Mouse (Mus musculus) stomach, embryonic 14.5 days (tissue): ENCODE results near the gene Lrrc61. TPM values are rescaled to one million over a fixed set of nuclear protein-coding genes. Genes with fewer than 3 reads are reported as not detected.

ENCODE experiments used
- ATAC-seq: fragments of 200-750 bp; cut with Nextera tagmentation; 2 replicates; pipeline ENCODE4 v1.8.0; 2017; ENCODE audit warnings: low read depth, moderate TSS enrichment; ENCODE audit not compliant: insufficient number of reproducible peaks, insufficient read depth, low FRiP score
- H3K27ac ChIP-seq: fragments of 300-500 bp; sonication (generic); 2 replicates; pipeline ENCODE4 v1.5.1; 2014; ENCODE audit warnings: mild to moderate bottlenecking, low read length, moderate library complexity, mixed read lengths
- H3K27me3 ChIP-seq: fragments of 300-500 bp; sonication (generic); 2 replicates; pipeline ENCODE4 v1.6.1; 2014; ENCODE audit warnings: low read length, control low read depth, mixed read lengths; ENCODE audit not compliant: control insufficient read depth, insufficient read depth
- H3K36me3 ChIP-seq: fragments of 300-500 bp; sonication (generic); 2 replicates; pipeline ENCODE4 v1.6.1; 2014; ENCODE audit warnings: mild to moderate bottlenecking, control low read depth, low read length, moderate library complexity, mixed read lengths; ENCODE audit not compliant: control insufficient read depth, insufficient read depth
- H3K4me1 ChIP-seq: fragments of 300-500 bp; sonication (generic); 2 replicates; pipeline ENCODE4 v1.6.1; 2014; ENCODE audit warnings: low read length, control low read depth, mixed read lengths; ENCODE audit not compliant: control insufficient read depth, insufficient read depth
- H3K4me2 ChIP-seq: fragments of 300-500 bp; sonication (generic); replicated peaks from 2 replicates; pipeline ENCODE4 v1.6.1; 2014; ENCODE audit warnings: low read depth, low read length, control low read depth
- H3K4me3 ChIP-seq: fragments of 300-500 bp; sonication (generic); 2 replicates; pipeline ENCODE4 v1.5.1; 2014; ENCODE audit warnings: low read depth, low read length, control low read depth
- H3K9ac ChIP-seq: fragments of 300-500 bp; sonication (generic); replicated peaks from 2 replicates; pipeline ENCODE4 v1.6.1; 2014; ENCODE audit warnings: low read depth, mild to moderate bottlenecking, control low read depth, low read length, moderate library complexity, mixed read lengths
- H3K9me3 ChIP-seq: fragments of 300-500 bp; sonication (generic); 2 replicates; pipeline ENCODE4 v1.6.1; 2016; ENCODE audit warnings: low read depth, low read length, control low read depth; ENCODE audit not compliant: control insufficient read depth
- whole genome bisulfite sequencing: fragments of 180-500 bp; shearing (Covaris S2); extraction: QIAGEN DNeasy Blood & Tissue Kit; methylation state at CpG from one replicate; pipeline ENCODE4 v1.1.7; 2014; 5-methylcytosine and 5-hydroxymethylcytosine counted together
- polyA plus RNA-seq: library from polyadenylated mRNA; unstranded; fragments of >200 nt; fragmentation: Nextera tagmentation; extraction: Ambion mirVana; gene quantifications from 2 replicates; pipeline ENCODE4 v1.2.1, GENCODE M21; 2014

The Lrrc61 gene
- polyA plus RNA-seq, 1 experiment from 2014 or later = 4.6 TPM

GRCm38 (mm10) chr6:48530862-48531261, 23.7 kb upstream of the Lrrc61 start:
- Histone ChIP-seq H3K4me3 (no peak overlapping the region), H3K36me3 (no peaks in the 10 kb centered on the region; the same call in 1 of the 2 replicates), H3K27me3 (no peaks in the 10 kb centered on the region), H3K9ac (no peak overlapping the region), H3K4me2 (no peak overlapping the region), H3K4me1 (no peaks in the 10 kb centered on the region), H3K9me3 (no peaks in the 10 kb centered on the region), H3K27ac (no peak overlapping the region)
- ATAC-seq = no peak
- 51% methylated on average over 2 of the region's 2 CpGs for WGBS

- Histone ChIP-seq H3K4me1 (peaks cover 3% of the 10 kb centered on the region; the same call in 1 of the 2 replicates), H3K27ac (no peak overlapping the region), H3K9me3 (no peaks in the 10 kb centered on the region), H3K9ac (no peak overlapping the region), H3K27me3 (no peaks in the 10 kb centered on the region), H3K4me2 (no peak overlapping the region), H3K4me3 (no peak overlapping the region), H3K36me3 (no peaks in the 10 kb centered on the region; the same call in 1 of the 2 replicates)
- ATAC-seq = no peak
- WGBS = 73% methylated on average over 2 of the region's 2 CpGs
These were observed 21.1 kb upstream of the Lrrc61 start for GRCm38 (mm10) chr6:48533475-48533874.

GRCm38 (mm10) chr6:48534913-48535312, 19.7 kb upstream of the Lrrc61 start:
- WGBS = 83% methylated on average over 8 of the region's 8 CpGs

GRCm38 (mm10) chr6:48536091-48536490, 18.5 kb upstream of the Lrrc61 start:
- H3K4me1 ChIP-seq = peaks cover 3% of the 10 kb centered on the region; the same call in 1 of the 2 replicates
- no peaks in the 10 kb centered on the region; the same call in 1 of the 2 replicates for H3K36me3 ChIP-seq
- no peaks in the 10 kb centered on the region for H3K27me3 ChIP-seq
- H3K4me2 ChIP-seq = no peak overlapping the region
- H3K27ac ChIP-seq = no peak overlapping the region
- ATAC-seq = no peak
- no peak overlapping the region for H3K9ac ChIP-seq
- H3K9me3 ChIP-seq = no peaks in the 10 kb centered on the region
- H3K4me3 ChIP-seq = no peak overlapping the region
- 65% methylated on average over 4 of the region's 4 CpGs for WGBS

More at GRCm38 (mm10) chr6:48534913-48535312, 19.7 kb upstream of the Lrrc61 start:
- no peak for ATAC-seq
- Histone ChIP-seq H3K4me3 (no peak overlapping the region), H3K36me3 (no peaks in the 10 kb centered on the region; the same call in 1 of the 2 replicates), H3K27me3 (no peaks in the 10 kb centered on the region), H3K4me2 (no peak overlapping the region), H3K27ac (no peak overlapping the region), H3K4me1 (peaks cover 3% of the 10 kb centered on the region; the same call in 1 of the 2 replicates), H3K9ac (no peak overlapping the region), H3K9me3 (no peaks in the 10 kb centered on the region)

GRCm38 (mm10) chr6:48537105-48537954, 17.3 kb upstream of the Lrrc61 start, which contains the start of gene Atp6v0e2:
Gene Atp6v0e2, plus strand, starts transcription at chr6:48537615.
- ATAC-seq = peak; percentile 79; the same call in 1 of the 2 replicates
- Histone ChIP-seq H3K27me3 (no peaks in the 10 kb centered on the region), H3K9ac (peak within 1 kb of the TSS; percentile 21; the same call in 1 of the 2 replicates), H3K36me3 (no peaks in the 10 kb centered on the region; the same call in 1 of the 2 replicates), H3K4me2 (peak within 1 kb of the TSS; percentile 57), H3K27ac (no peak within 1 kb of the TSS), H3K9me3 (no peaks in the 10 kb centered on the region), H3K4me3 (peak within 1 kb of the TSS; percentile 32), H3K4me1 (peaks cover 10% of the 10 kb centered on the region; the same call in 1 of the 2 replicates)
- WGBS = 5% methylated on average over 38 of the region's 38 CpGs

GRCm38 (mm10) chr6:48538841-48539737, 15.5 kb upstream of the Lrrc61 start:
- Histone ChIP-seq H3K4me1 (peaks cover 10% of the 10 kb centered on the region; the same call in 1 of the 2 replicates), H3K27me3 (no peaks in the 10 kb centered on the region), H3K4me2 (no peak overlapping the region), H3K36me3 (no peaks in the 10 kb centered on the region), H3K27ac (no peak overlapping the region), H3K9ac (no peak overlapping the region), H3K9me3 (no peaks in the 10 kb centered on the region), H3K4me3 (no peak overlapping the region)
- no peak for ATAC-seq
- 73% methylated on average over 5 of the region's 5 CpGs for WGBS

- Histone ChIP-seq H3K27me3 (no peaks in the 10 kb centered on the region), H3K4me2 (no peak overlapping the region), H3K9ac (no peak overlapping the region), H3K36me3 (no peaks in the 10 kb centered on the region), H3K9me3 (no peaks in the 10 kb centered on the region), H3K4me3 (no peak overlapping the region), H3K4me1 (peaks cover 10% of the 10 kb centered on the region; the same call in 1 of the 2 replicates), H3K27ac (no peak overlapping the region)
- 68% methylated on average over 5 of the region's 5 CpGs for WGBS
- ATAC-seq = no peak
These were observed 14.7 kb upstream of the Lrrc61 start for GRCm38 (mm10) chr6:48539860-48540259.

GRCm38 (mm10) chr6:48540721-48541120, 13.9 kb upstream of the Lrrc61 start:
- no peak overlapping the region for H3K4me2 ChIP-seq
- no peak overlapping the region for H3K27ac ChIP-seq
- H3K36me3 ChIP-seq = no peaks in the 10 kb centered on the region
- no peak overlapping the region for H3K4me3 ChIP-seq
- H3K27me3 ChIP-seq = no peaks in the 10 kb centered on the region
- ATAC-seq = no peak
- 34% methylated on average over 3 of the region's 3 CpGs for WGBS
- no peaks in the 10 kb centered on the region for H3K9me3 ChIP-seq
- H3K9ac ChIP-seq = no peak overlapping the region
- peaks cover 10% of the 10 kb centered on the region; the same call in 1 of the 2 replicates for H3K4me1 ChIP-seq
